Mouse (Mus musculus): ENCODE data around the gene Ocel1.

DNA sequence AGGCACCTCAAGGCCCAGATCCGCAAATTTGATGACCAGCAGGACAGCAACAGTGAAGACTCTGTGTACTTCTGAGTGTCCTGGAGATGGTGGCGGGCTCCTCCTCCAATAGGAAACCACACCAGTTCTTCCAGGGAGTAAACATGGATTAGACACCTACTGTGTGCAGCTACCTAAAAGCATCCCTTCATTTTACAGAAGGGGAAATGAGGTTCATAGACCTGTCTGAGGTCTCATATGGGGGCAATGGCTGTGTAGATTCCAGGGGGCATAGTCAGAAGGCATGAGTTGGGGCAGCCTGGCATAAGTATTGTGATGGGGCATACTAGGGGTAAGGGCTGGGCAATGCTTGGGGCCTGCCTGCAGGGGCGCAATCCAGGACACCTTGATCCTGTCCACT lies 1.9 kb downstream of the Ocel1 start:
- TF ChIP-seq CTCF (IDR thresholded peaks at IDR 0.05), result no peak
- no peak for TF ChIP-seq POLR2A (IDR thresholded peaks at IDR 0.05; ENCODE audit: insufficient read depth, low read depth, low read length)
- TF ChIP-seq EP300 (IDR thresholded peaks at IDR 0.05; ENCODE audit: insufficient read depth, low read depth, low read length), result no peak

Data from heart, adult 2 months (tissue).